Mouse (Mus musculus) olfactory bulb, adult 2 months (tissue): ENCODE data around the gene Gm10271.

Experiments
- CTCF ChIP-seq: fragments of 200-500 bp; IDR thresholded peaks from 2 replicates; pipeline ENCODE4 v1.5.1; 2012; ENCODE audit warnings: low read depth, mild to moderate bottlenecking, low read length, moderate library complexity; ENCODE audit not compliant: insufficient read depth
- POLR2A ChIP-seq: fragments of 200-500 bp; IDR thresholded peaks from 2 replicates; pipeline ENCODE4 v1.6.1; 2012; ENCODE audit warnings: mild to moderate bottlenecking, low read depth, low read length, moderate library complexity; ENCODE audit not compliant: insufficient read depth

- TF ChIP-seq CTCF: no peak
- no peak for TF ChIP-seq POLR2A
Observed at GRCm38 (mm10) chr10:116912850-116913249, 59.6 kb downstream of the Gm10271 start.
